Mouse (Mus musculus) embryonic facial prominence, embryonic 10.5 days (tissue): ENCODE measurements around the gene Socs7. TPM values are rescaled to one million over a fixed set of nuclear protein-coding genes. Genes with fewer than 3 reads are reported as not detected.

Source experiments
- DNase-seq: peaks from one replicate; pipeline ENCODE4 v3.0.0-alpha.2; 2017; ENCODE audit warnings: low spot score
- H3K27ac ChIP-seq: fragments of 300-500 bp; sonication (generic); replicated peaks from 2 replicates; pipeline ENCODE4 v1.5.1; 2016; ENCODE audit warnings: mild to moderate bottlenecking
- H3K27me3 ChIP-seq: fragments of 300-500 bp; sonication (generic); replicated peaks from 2 replicates; pipeline ENCODE4 v1.6.1; 2016; ENCODE audit warnings: low read depth, mild to moderate bottlenecking; ENCODE audit not compliant: poor library complexity, severe bottlenecking
- H3K36me3 ChIP-seq: fragments of 300-500 bp; sonication (generic); replicated peaks from 2 replicates; pipeline ENCODE4 v1.6.1; 2016; ENCODE audit warnings: mild to moderate bottlenecking, moderate library complexity
- H3K4me1 ChIP-seq: fragments of 300-500 bp; sonication (generic); 2 replicates; pipeline ENCODE4 v1.6.1; 2016
- H3K4me3 ChIP-seq: fragments of 300-500 bp; sonication (generic); 2 replicates; pipeline ENCODE4 v1.5.1; 2016; ENCODE audit warnings: mild to moderate bottlenecking, moderate library complexity
- H3K9me3 ChIP-seq: fragments of 300-500 bp; sonication (generic); 2 replicates; pipeline ENCODE4 v1.6.1; 2016; ENCODE audit warnings: mild to moderate bottlenecking
- WGBS: fragments of 180-500 bp; shearing (Covaris S2); methylation state at CpG from one replicate; pipeline ENCODE4 v1.1.7; 2016; 5-methylcytosine and 5-hydroxymethylcytosine counted together
- polyA plus RNA-seq: library from polyadenylated mRNA; unstranded; fragments of >200 nt; fragmentation: Nextera tagmentation; extraction: Ambion mirVana; gene quantifications from 2 replicates; pipeline ENCODE4 v1.2.1, GENCODE M21; 2016

The Socs7 gene
- polyA plus RNA-seq, 1 experiment from 2014 or later, result 3.3 TPM

GRCm38 (mm10) chr11:97401082-97401481 lies 38.7 kb downstream of the Socs7 start:
- DNase-seq, result no peak
- no peaks in the 10 kb centered on the region for H3K9me3 ChIP-seq
- peaks cover 51% of the 10 kb centered on the region for H3K4me1 ChIP-seq
- H3K27ac ChIP-seq, result no peak overlapping the region; the same call in 1 of the 2 replicates
- 24% methylated on average over 6 of the region's 6 CpGs for whole genome bisulfite sequencing
- peaks cover 24% of the 10 kb centered on the region for H3K36me3 ChIP-seq
- peaks cover 51% of the 10 kb centered on the region for H3K27me3 ChIP-seq
- H3K4me3 ChIP-seq, result peak overlapping the region; percentile 55; the same call in 1 of the 2 replicates

GRCm38 (mm10) chr11:97401686-97402435 lies 39.5 kb downstream of the Socs7 start:
- Histone ChIP-seq H3K9me3 (no peaks in the 10 kb centered on the region), H3K36me3 (peaks cover 18% of the 10 kb centered on the region), H3K4me3 (no peak overlapping the region), H3K4me1 (peaks cover 59% of the 10 kb centered on the region), H3K27ac (no peak overlapping the region), H3K27me3 (peaks cover 59% of the 10 kb centered on the region)
- DNase-seq, result no peak
- 81% methylated on average over 3 of the region's 3 CpGs for WGBS

GRCm38 (mm10) chr11:97402746-97403145 lies 40.4 kb downstream of the Socs7 start:
- Histone ChIP-seq H3K27me3 (peaks cover 68% of the 10 kb centered on the region), H3K4me1 (peaks cover 64% of the 10 kb centered on the region), H3K36me3 (peaks cover 11% of the 10 kb centered on the region), H3K27ac (no peak overlapping the region; the same call in 1 of the 2 replicates), H3K9me3 (no peaks in the 10 kb centered on the region), H3K4me3 (no peak overlapping the region)
- 8% methylated on average over 2 of the region's 2 CpGs for WGBS
- DNase-seq, result no peak

GRCm38 (mm10) chr11:97403614-97404183 lies 41.3 kb downstream of the Socs7 start:
- no peak overlapping the region; the same call in 1 of the 2 replicates for H3K27ac ChIP-seq
- peaks cover 64% of the 10 kb centered on the region for H3K4me1 ChIP-seq
- H3K36me3 ChIP-seq, result peaks cover 8% of the 10 kb centered on the region
- no peak for DNase-seq
- no peaks in the 10 kb centered on the region for H3K9me3 ChIP-seq
- WGBS, result 42% methylated on average over 8 of the region's 8 CpGs
- H3K27me3 ChIP-seq, result peaks cover 72% of the 10 kb centered on the region
- peak overlapping the region; percentile 76 for H3K4me3 ChIP-seq

GRCm38 (mm10) chr11:97404184-97404760 lies 41.9 kb downstream of the Socs7 start:
- Histone ChIP-seq H3K27ac (peak overlapping the region; percentile 73), H3K9me3 (no peaks in the 10 kb centered on the region), H3K27me3 (peaks cover 72% of the 10 kb centered on the region)

GRCm38 (mm10) chr11:97404761-97405190 lies 42.4 kb downstream of the Socs7 start:
- Histone ChIP-seq H3K27ac (peak overlapping the region; percentile 73), H3K27me3 (peaks cover 72% of the 10 kb centered on the region), H3K4me1 (peaks cover 64% of the 10 kb centered on the region), H3K9me3 (no peaks in the 10 kb centered on the region), H3K36me3 (no peaks in the 10 kb centered on the region), H3K4me3 (peak overlapping the region; percentile 76)
- no peak for DNase-seq
- 2% methylated on average over 11 of the region's 11 CpGs for WGBS

More at GRCm38 (mm10) chr11:97404184-97404760, 41.9 kb downstream of the Socs7 start:
- WGBS, result under 1% methylated on average over 51 of the region's 61 CpGs
- H3K36me3 ChIP-seq, result peaks cover 4% of the 10 kb centered on the region
- peak; percentile 72 for DNase-seq
- peak overlapping the region; percentile 76 for H3K4me3 ChIP-seq
- H3K4me1 ChIP-seq, result peaks cover 64% of the 10 kb centered on the region

GRCm38 (mm10) chr11:97406094-97406951 lies 44.0 kb downstream of the Socs7 start:
- no peak for DNase-seq
- 70% methylated on average over 10 of the region's 10 CpGs for WGBS
- 0 out of 2 replicates have a peak overlapping the region, but pooled peaks have one; percentile 76 for H3K4me3 ChIP-seq
- no peaks in the 10 kb centered on the region for H3K36me3 ChIP-seq
- H3K27me3 ChIP-seq, result peaks cover 66% of the 10 kb centered on the region
- no peak overlapping the region for H3K27ac ChIP-seq
- H3K4me1 ChIP-seq, result peaks cover 50% of the 10 kb centered on the region
- no peaks in the 10 kb centered on the region for H3K9me3 ChIP-seq

GRCm38 (mm10) chr11:97407456-97407855 lies 45.1 kb downstream of the Socs7 start:
- H3K27me3 ChIP-seq, result peaks cover 56% of the 10 kb centered on the region
- H3K27ac ChIP-seq, result no peak overlapping the region
- H3K4me1 ChIP-seq, result peaks cover 55% of the 10 kb centered on the region
- no peak for DNase-seq
- H3K9me3 ChIP-seq, result no peaks in the 10 kb centered on the region
- 71% methylated on average over 3 of the region's 3 CpGs for WGBS
- H3K36me3 ChIP-seq, result no peaks in the 10 kb centered on the region
- no peak overlapping the region for H3K4me3 ChIP-seq

- no peaks in the 10 kb centered on the region for H3K36me3 ChIP-seq
- H3K4me3 ChIP-seq, result no peak overlapping the region
- H3K4me1 ChIP-seq, result peaks cover 55% of the 10 kb centered on the region
- H3K27me3 ChIP-seq, result peaks cover 49% of the 10 kb centered on the region
- no peaks in the 10 kb centered on the region for H3K9me3 ChIP-seq
- WGBS, result 2% methylated on average over 6 of the region's 6 CpGs
- no peak overlapping the region for H3K27ac ChIP-seq
- peak; percentile 74 for DNase-seq
Measured at GRCm38 (mm10) chr11:97408171-97408570, 45.8 kb downstream of the Socs7 start.

- H3K27ac ChIP-seq, result no peak overlapping the region
- H3K27me3 ChIP-seq, result peaks cover 32% of the 10 kb centered on the region
- WGBS, result 82% methylated on average over 4 of the region's 4 CpGs
- H3K36me3 ChIP-seq, result no peaks in the 10 kb centered on the region
- no peaks in the 10 kb centered on the region for H3K9me3 ChIP-seq
- peaks cover 39% of the 10 kb centered on the region for H3K4me1 ChIP-seq
- DNase-seq, result no peak
- no peak overlapping the region for H3K4me3 ChIP-seq
Measured at GRCm38 (mm10) chr11:97410958-97411357, 48.6 kb downstream of the Socs7 start.

- Histone ChIP-seq H3K36me3 (no peaks in the 10 kb centered on the region), H3K4me3 (peak overlapping the region; percentile 14; the same call in 1 of the 2 replicates), H3K27me3 (peaks cover 24% of the 10 kb centered on the region), H3K9me3 (no peaks in the 10 kb centered on the region), H3K4me1 (peaks cover 39% of the 10 kb centered on the region), H3K27ac (peak overlapping the region; percentile 26; the same call in 1 of the 2 replicates)
- no peak for DNase-seq
- WGBS, result 27% methylated on average over 3 of the region's 3 CpGs
Measured at GRCm38 (mm10) chr11:97412117-97412516, 49.8 kb downstream of the Socs7 start.

- Histone ChIP-seq H3K27ac (peak overlapping the region; percentile 26; the same call in 1 of the 2 replicates), H3K27me3 (peaks cover 16% of the 10 kb centered on the region)
- 41% methylated on average over 10 of the region's 10 CpGs for WGBS
Measured at GRCm38 (mm10) chr11:97412808-97413347, 50.5 kb downstream of the Socs7 start.

More at GRCm38 (mm10) chr11:97412808-97413347, 50.5 kb downstream of the Socs7 start:
- DNase-seq, result no peak
- Histone ChIP-seq H3K36me3 (no peaks in the 10 kb centered on the region), H3K9me3 (no peaks in the 10 kb centered on the region), H3K4me1 (peaks cover 43% of the 10 kb centered on the region), H3K4me3 (no peak overlapping the region)
